Mouse (Mus musculus) layer of hippocampus, adult 8-10 months (tissue): ENCODE results near the gene Pou2af1. TPM values are rescaled to one million over a fixed set of nuclear protein-coding genes. Genes with fewer than 3 reads are reported as not detected.

Experiments used
- DNase-seq, 2 experiments: peaks; one replicate each; pipeline ENCODE4 v3.0.0; 2022; ENCODE audit warnings: low spot score in 2 of 2
- total RNA-seq, 4 experiments: library from RNA; stranded (reverse); gene quantifications; 2 replicates each; pipeline ENCODE4 v1.2.4; 2022

Gene Pou2af1
- total RNA-seq, 4 experiments from 2014 or later, result not detected

- DNase-seq, result no peak
These were observed 12.2 kb downstream of the Pou2af1 start for GRCm38 (mm10) chr9:51225636-51226166.

- no peak for DNase-seq
These were observed 17.3 kb downstream of the Pou2af1 start for GRCm38 (mm10) chr9:51230701-51231389.

GRCm38 (mm10) chr9:51232163-51232562 is 18.7 kb downstream of the Pou2af1 start:
- DNase-seq, result no peak

DNA sequence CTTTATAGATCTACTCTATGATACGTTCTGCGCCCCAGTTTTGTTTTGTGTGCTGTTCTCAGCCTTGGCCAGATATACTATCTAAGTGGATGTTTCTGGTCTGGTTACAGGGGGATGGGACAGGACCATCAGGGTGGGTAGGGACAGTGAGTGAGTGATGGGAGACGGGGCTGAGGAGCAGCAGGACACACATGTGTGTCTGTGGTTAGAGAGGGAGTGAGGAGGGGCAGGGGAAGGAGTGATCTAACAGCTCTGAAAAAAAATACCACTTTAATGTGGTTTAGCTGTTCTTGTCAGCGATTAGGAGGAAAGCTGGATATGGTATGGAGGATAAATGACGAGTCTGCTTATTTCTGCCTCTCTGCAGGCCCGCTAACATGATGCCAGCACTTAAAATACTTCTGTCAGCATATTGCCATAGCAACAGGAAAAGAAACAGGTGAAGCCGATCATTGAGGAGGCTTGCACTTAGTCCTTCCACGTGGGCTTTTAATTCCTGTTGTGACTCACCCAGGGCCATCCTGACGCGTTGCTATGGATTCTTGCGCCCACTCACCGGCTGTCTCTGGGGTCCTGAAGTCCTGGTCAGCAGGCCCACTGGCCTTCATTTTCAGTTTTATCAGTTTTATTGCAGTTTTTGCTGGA is 25.4 kb downstream of the Pou2af1 start:
- DNase-seq, result peak; percentile 57 to 69

DNA sequence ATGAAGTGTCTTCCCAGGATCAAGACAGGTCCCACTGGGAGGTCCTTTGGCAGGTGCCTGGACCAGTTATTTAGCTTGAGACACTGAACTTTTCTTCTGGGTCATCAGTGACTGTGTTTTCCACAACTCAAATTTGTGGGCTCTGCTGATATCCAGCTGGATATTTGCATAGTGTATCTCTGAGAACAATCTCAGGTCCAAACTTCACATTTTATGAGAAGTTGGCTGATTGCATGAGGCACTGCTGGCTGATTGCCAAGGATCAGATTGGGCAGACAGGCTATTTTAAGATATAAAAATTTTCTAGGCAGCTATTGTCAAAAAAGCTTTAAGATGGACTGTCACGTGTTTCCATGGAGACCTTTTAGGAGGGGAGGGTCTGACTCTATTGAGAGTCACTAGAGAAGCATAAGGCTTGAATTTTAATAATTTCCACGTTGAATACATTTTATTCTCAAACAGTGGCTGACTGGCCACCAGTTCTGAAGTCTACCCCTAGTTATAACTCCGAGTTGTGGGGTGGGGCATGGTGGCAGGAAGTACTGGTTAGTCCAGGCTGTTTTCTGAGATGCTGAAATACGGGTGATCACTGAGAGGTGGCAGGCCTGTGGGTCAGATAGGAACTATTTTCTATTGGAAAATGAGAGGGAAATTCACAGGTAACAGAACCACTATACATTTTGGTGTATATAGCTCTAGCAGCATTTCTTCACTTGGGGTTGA is 43.4 kb downstream of the Pou2af1 start:
- no peak for DNase-seq

DNA sequence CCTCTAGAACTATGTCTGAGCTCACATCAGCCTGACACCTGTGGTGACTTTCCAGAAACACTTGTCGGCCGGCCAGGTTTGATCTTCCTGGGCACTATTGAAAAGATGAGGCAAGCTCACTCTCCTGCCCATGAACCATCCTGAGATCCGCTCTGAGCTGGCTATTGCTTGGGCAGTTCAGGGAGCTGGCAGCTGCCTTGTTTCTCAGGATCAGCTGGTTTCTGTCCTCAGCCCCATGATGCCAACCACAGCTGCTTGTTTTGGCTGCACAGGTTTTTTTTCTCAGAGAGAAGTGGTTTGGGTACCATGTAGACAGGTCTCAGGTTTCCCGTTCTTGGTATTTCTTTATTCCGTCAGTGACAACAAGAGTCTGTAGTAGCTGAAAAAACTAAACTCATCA is 44.9 kb downstream of the Pou2af1 start:
- DNase-seq, result no peak

DNA sequence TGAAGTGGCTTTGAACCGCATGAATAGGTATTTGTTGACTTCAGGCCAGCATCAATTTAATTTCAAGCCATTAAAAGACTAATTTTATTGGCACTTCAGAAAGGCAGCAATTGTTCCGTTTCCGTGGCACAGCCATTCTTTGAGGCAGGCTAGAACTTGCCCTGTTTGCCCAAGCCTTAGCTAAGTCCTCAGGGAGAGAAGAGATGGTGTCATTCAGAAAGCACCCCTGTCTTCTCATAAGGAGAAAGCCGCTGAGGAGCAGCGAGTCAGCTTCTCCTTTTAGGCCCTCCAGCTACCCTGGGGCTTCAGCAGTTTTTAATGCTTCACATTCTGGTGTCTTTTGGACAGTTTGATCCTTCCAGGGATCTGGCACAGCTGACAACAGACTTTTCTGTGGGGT is 55.3 kb downstream of the Pou2af1 start:
- no peak for DNase-seq

DNA sequence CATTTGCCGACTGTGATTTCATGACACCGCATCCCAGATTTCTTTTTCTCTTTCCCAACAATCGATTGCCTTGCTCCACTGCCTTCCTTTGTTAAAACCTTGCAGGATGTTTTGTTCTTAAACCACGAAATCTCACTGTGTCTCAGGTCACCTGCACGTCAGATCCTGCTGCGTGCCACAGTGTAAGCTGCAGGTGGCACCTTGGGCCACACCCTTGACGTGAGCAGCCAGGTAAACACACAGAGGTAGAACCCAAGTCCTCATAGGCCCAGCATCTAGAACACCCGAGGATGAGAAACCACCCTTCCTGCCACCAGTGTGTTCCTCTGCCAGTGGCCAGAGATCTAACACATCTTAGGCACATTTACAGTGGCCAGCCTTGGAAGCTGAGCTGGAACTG is 57.6 kb downstream of the Pou2af1 start:
- DNase-seq, result no peak

GRCm38 (mm10) chr9:51272102-51272501 is 58.6 kb downstream of the Pou2af1 start:
- no peak for DNase-seq

DNA sequence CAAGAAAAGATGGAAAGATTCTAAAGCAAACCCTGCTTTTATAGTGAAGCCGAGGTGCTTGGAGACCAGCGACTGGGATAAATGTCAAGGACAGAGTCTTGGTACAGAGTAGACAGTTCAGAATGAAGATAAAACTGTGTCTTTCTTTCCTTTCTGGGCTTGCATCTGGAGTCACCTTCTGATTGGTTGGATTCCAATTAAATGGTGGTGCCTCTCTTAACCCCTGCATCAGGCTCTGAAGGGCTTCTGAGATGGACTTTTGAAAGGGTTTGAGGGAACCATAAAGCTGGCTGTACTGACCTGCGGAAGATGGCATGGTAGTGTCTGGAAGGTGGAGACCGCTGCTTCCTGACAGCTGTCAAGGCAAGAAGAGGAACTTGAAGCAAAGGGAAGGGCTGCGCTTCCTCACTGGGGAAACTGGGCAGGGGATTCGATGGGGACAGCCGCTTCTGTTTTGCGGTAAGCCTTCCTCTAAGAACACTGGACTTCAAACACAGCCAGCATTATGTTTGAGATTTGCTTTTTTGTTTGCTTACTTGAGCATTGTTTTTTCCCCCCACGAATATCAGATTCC is 60.2 kb downstream of the Pou2af1 start:
- DNase-seq, result no peak

GRCm38 (mm10) chr9:51274678-51275077 is 61.2 kb downstream of the Pou2af1 start:
- DNase-seq, result no peak

GRCm38 (mm10) chr9:51277834-51278498 is 64.5 kb downstream of the Pou2af1 start:
- DNase-seq, result no peak

DNA sequence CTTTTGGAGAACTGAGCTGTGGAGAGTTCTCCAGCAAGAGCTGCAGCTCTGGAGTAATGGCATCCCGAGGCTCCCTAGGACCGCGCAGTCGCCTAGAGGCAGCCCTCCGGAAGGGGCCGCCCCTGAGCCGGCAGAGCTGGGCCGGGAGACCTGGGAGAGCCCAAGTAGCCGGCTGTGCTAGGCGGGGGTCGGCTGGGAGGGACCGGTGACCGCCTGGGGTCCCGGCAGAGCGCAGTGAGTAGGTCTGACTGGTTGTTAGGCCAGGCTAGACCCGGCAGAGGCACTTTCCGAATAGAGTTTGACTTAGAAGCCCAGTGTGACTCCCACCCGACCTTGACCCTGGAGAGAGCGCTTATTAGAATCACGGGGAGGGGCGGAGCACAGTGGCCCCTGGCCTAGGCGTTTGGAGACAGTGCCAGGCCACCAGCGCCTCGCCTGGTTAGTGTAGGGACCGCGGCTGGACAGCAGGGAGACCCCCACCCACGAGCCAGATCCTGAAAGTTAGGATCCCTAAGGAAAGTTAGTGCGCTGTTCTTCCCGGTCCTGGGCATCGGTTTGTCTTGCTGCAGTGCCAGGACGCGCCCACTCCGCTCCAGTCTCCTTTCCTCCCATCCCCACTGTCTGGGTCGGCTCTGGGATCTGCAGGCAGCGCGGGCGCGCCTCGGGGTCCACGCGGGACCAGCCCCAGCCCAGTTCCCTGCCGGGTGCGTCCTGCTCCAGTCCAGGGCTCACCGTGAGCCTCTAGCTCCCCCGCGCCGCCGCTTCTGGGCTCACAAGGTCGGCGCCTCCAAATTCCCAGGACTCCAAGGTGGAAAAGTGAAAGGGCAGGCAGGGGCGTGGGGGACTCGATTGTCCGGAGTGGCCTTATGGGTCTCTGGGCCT is 65.2 kb downstream of the Pou2af1 start, which contains the start of gene Colca2:
TSS of gene Colca2 (minus strand) at position 70 of the 882 bp plus-strand sequence.
- DNase-seq, result peak; percentile 35 to 49

- no peak for DNase-seq
These were observed 72.6 kb downstream of the Pou2af1 start for GRCm38 (mm10) chr9:51286079-51286478.

Other genes with a start within 250 kb of the Pou2af1 start
- gene Sik2, start 204.6 kb upstream of the Pou2af1 start, total RNA-seq, result 10 to 100 TPM; 34.7 to 40.4 (median 39.4) TPM
- gene Btg4, start 152.8 kb upstream of the Pou2af1 start, total RNA-seq, result not detected
- gene Layn, start 136.6 kb upstream of the Pou2af1 start, total RNA-seq, result 1 to 10 TPM; 5.9 to 7.2 (median 6.7) TPM
- under 1 TPM in 2 of 4 experiments, not detected in 2; 0.34 to 0.49 TPM for gene 4833427G06Rik, start 111.6 kb upstream of the Pou2af1 start, total RNA-seq
- gene Gm32742, start 48.2 kb upstream of the Pou2af1 start, total RNA-seq, result under 1 TPM in 1 of 4 experiments, not detected in 3; 0.10 TPM
- gene Colca2, start 64.9 kb downstream of the Pou2af1 start, total RNA-seq, result 1 to 10 TPM in 3 of 4 experiments, under 1 TPM in 1; 0.87 to 1.7 (median 1.5) TPM
- not detected for gene 1810046K07Rik, start 115.2 kb downstream of the Pou2af1 start, total RNA-seq